Mouse (Mus musculus) CH12.LX (cell line): ENCODE results near the gene Pou2f1. TPM values are rescaled to one million over a fixed set of nuclear protein-coding genes. Genes with fewer than 3 reads are reported as not detected.

ENCODE experiments used
- DNase-seq: peaks from one replicate; pipeline ENCODE4 v3.0.0-alpha.2; 2013; ENCODE audit errors: extremely low read depth
- H3K27ac ChIP-seq: 2 replicates; pipeline ENCODE4 v1.5.1; 2012; ENCODE audit warnings: low read depth, mild to moderate bottlenecking, control low read depth, moderate library complexity; ENCODE audit not compliant: insufficient read depth
- H3K27me3 ChIP-seq: replicated peaks from 2 replicates; pipeline ENCODE3; 2012; ENCODE audit warnings: inconsistent platforms
- H3K36me3 ChIP-seq, 2 experiments: replicated peaks in 1 of 2; 2 replicates each; pipeline versions ENCODE3 to v1.6.1; 2012; ENCODE audit warnings: inconsistent platforms in 1 of 2, low read length in 1 of 2, mild to moderate bottlenecking in 1 of 2, mixed read lengths in 1 of 2, moderate library complexity in 1 of 2; ENCODE audit not compliant: control insufficient read depth in 1 of 2, insufficient read depth in 1 of 2
- H3K4me1 ChIP-seq, 2 experiments: 2 replicates each; pipeline ENCODE4 v1.6.1; 2012; ENCODE audit warnings: inconsistent platforms in 1 of 2, moderate library complexity in 1 of 2; ENCODE audit not compliant: insufficient read depth in 2 of 2, control insufficient read depth in 1 of 2
- H3K4me2 ChIP-seq: 2 replicates; pipeline ENCODE4 v1.6.1; 2012; ENCODE audit warnings: low read depth, mild to moderate bottlenecking, control low read depth; ENCODE audit not compliant: poor library complexity, insufficient read depth, severe bottlenecking
- H3K4me3 ChIP-seq, 3 experiments: fragments of 150-350 bp in 1 of 3; sonication (generic) in 1 of 3; replicated peaks in 1 of 3; 2 replicates each; pipeline versions ENCODE3 to v1.5.1; 2011 to 2012; ENCODE audit warnings: low read depth in 2 of 3, low read length in 2 of 3, mild to moderate bottlenecking in 2 of 3, moderate library complexity in 2 of 3, control low read depth in 1 of 3, improper control_type of control experiment in 1 of 3, inconsistent platforms in 1 of 3, mixed read lengths in 1 of 3; ENCODE audit not compliant: poor library complexity in 1 of 3
- H3K79me2 ChIP-seq: replicated peaks from 2 replicates; pipeline ENCODE4 v1.6.1; 2012; ENCODE audit warnings: mild to moderate bottlenecking, moderate library complexity; ENCODE audit not compliant: control insufficient read depth, poor library complexity, insufficient read depth, severe bottlenecking; ENCODE audit errors: extremely low read depth
- H3K9ac ChIP-seq: 2 replicates; pipeline ENCODE4 v1.6.1; 2012; ENCODE audit warnings: low read depth, mild to moderate bottlenecking, control low read depth, moderate library complexity; ENCODE audit not compliant: insufficient read depth
- H3K9me3 ChIP-seq: replicated peaks from 2 replicates; pipeline ENCODE3; 2012; ENCODE audit warnings: low read length, inconsistent platforms, mixed read lengths
- BHLHE40 ChIP-seq: IDR thresholded peaks from 2 replicates; pipeline ENCODE4 v1.6.1; 2011; ENCODE audit warnings: mild to moderate bottlenecking, low read depth, low read length, improper control_type of control experiment
- CHD1 ChIP-seq: IDR thresholded peaks from 2 replicates; pipeline ENCODE4 v1.6.1; 2012; ENCODE audit warnings: low read depth, low read length, improper control_type of control experiment, inconsistent platforms
- CHD2 ChIP-seq: IDR thresholded peaks from 2 replicates; pipeline ENCODE4 v1.6.1; 2011; ENCODE audit warnings: low read length, improper control_type of control experiment
- CTCF ChIP-seq, 2 experiments: IDR thresholded peaks in 1 of 2; conservative IDR thresholded peaks in 1 of 2; 2 replicates each; pipeline ENCODE4 v1.5.1; 2011 to 2012; ENCODE audit warnings: low read depth in 2 of 2, low read length in 2 of 2, improper control_type of control experiment in 1 of 2, inconsistent platforms in 1 of 2, mild to moderate bottlenecking in 1 of 2, moderate library complexity in 1 of 2
- E2F4 ChIP-seq: IDR thresholded peaks from 2 replicates; pipeline ENCODE4 v1.6.1; 2011; ENCODE audit warnings: low read depth, low read length, improper control_type of control experiment; ENCODE audit not compliant: insufficient replicate concordance
- ELF1 ChIP-seq: IDR thresholded peaks from 2 replicates; pipeline ENCODE4 v1.6.1; 2014; ENCODE audit warnings: low read depth, mild to moderate bottlenecking, inconsistent platforms, low read length, improper control_type of control experiment
- EP300 ChIP-seq: IDR thresholded peaks from 2 replicates; pipeline ENCODE4 v1.6.1; 2011; ENCODE audit warnings: low read length, improper control_type of control experiment
- ETS1 ChIP-seq: conservative IDR thresholded peaks from 2 replicates; pipeline ENCODE4 v1.6.1; 2012; ENCODE audit warnings: low read depth, mild to moderate bottlenecking, inconsistent platforms, low read length, improper control_type of control experiment, moderate library complexity
- HCFC1 ChIP-seq: IDR thresholded peaks from 2 replicates; pipeline ENCODE4 v1.6.1; 2012; ENCODE audit warnings: low read depth, mild to moderate bottlenecking, inconsistent platforms, low read length, improper control_type of control experiment
- IRF4 ChIP-seq: IDR thresholded peaks from 2 replicates; pipeline ENCODE4 v1.6.1; 2014; ENCODE audit warnings: low read depth, mild to moderate bottlenecking, inconsistent platforms, low read length, improper control_type of control experiment
- JUN ChIP-seq: IDR thresholded peaks from 2 replicates; pipeline ENCODE4 v1.6.1; 2011; ENCODE audit warnings: low read depth, mild to moderate bottlenecking, low read length, improper control_type of control experiment, moderate library complexity; ENCODE audit not compliant: insufficient read depth
- JUND ChIP-seq: conservative IDR thresholded peaks from 2 replicates; pipeline ENCODE4 v1.6.1; 2011; ENCODE audit warnings: low read depth, low read length, improper control_type of control experiment
- MAFK ChIP-seq: IDR thresholded peaks from 2 replicates; pipeline ENCODE4 v1.6.1; 2011; ENCODE audit warnings: low read length, improper control_type of control experiment; ENCODE audit not compliant: insufficient replicate concordance
- MAX ChIP-seq: IDR thresholded peaks from 2 replicates; pipeline ENCODE4 v1.6.1; 2011; ENCODE audit warnings: low read length, improper control_type of control experiment
- MAZ ChIP-seq: IDR thresholded peaks from 2 replicates; pipeline ENCODE4 v1.6.1; 2012; ENCODE audit warnings: low read depth, mild to moderate bottlenecking, inconsistent platforms, low read length, improper control_type of control experiment, moderate library complexity
- MEF2A ChIP-seq: IDR thresholded peaks from 2 replicates; pipeline ENCODE4 v1.6.1; 2014; ENCODE audit warnings: low read depth, mild to moderate bottlenecking, inconsistent platforms, low read length, improper control_type of control experiment, borderline replicate concordance
- MXI1 ChIP-seq: IDR thresholded peaks from 2 replicates; pipeline ENCODE4 v1.6.1; 2011; ENCODE audit warnings: mild to moderate bottlenecking, low read depth, low read length, improper control_type of control experiment
- MYC ChIP-seq: IDR thresholded peaks from 2 replicates; pipeline ENCODE4 v1.6.1; 2011; ENCODE audit warnings: low read depth, mild to moderate bottlenecking, improper control_type of control experiment, low read length
- POLR2A ChIP-seq: IDR thresholded peaks from 2 replicates; pipeline ENCODE4 v1.6.1; 2011; ENCODE audit warnings: low read depth, mild to moderate bottlenecking, improper control_type of control experiment, low read length
- POLR2AphosphoS2 ChIP-seq: IDR thresholded peaks from 2 replicates; pipeline ENCODE4 v1.6.1; 2011; ENCODE audit warnings: low read depth, low read length, improper control_type of control experiment
- RCOR1 ChIP-seq: conservative IDR thresholded peaks from 2 replicates; pipeline ENCODE4 v1.6.1; 2012; ENCODE audit warnings: low read depth, mild to moderate bottlenecking, inconsistent platforms, low read length, improper control_type of control experiment
- SIN3A ChIP-seq: IDR thresholded peaks from 2 replicates; pipeline ENCODE4 v1.6.1; 2012; ENCODE audit warnings: low read length, improper control_type of control experiment, inconsistent platforms
- SMC3 ChIP-seq: IDR thresholded peaks from 2 replicates; pipeline ENCODE4 v1.6.1; 2011; ENCODE audit warnings: low read depth, low read length, improper control_type of control experiment
- TBP ChIP-seq: conservative IDR thresholded peaks from 2 replicates; pipeline ENCODE4 v1.6.1; 2011; ENCODE audit warnings: low read depth, low read length, improper control_type of control experiment
- TCF12 ChIP-seq: IDR thresholded peaks from 2 replicates; pipeline ENCODE4 v1.6.1; 2014; ENCODE audit warnings: low read depth, mild to moderate bottlenecking, inconsistent platforms, low read length, improper control_type of control experiment
- USF2 ChIP-seq: conservative IDR thresholded peaks from 2 replicates; pipeline ENCODE4 v1.6.1; 2011; ENCODE audit warnings: low read depth, low read length, improper control_type of control experiment
- ZC3H11A ChIP-seq: IDR thresholded peaks from 2 replicates; pipeline ENCODE4 v1.6.1; 2012; ENCODE audit warnings: low read depth, mild to moderate bottlenecking, inconsistent platforms, low read length, improper control_type of control experiment
- ZKSCAN1 ChIP-seq: IDR thresholded peaks from 2 replicates; pipeline ENCODE4 v1.6.1; 2012; ENCODE audit warnings: low read depth, inconsistent platforms, low read length, improper control_type of control experiment, borderline replicate concordance
- ZMIZ1 ChIP-seq: IDR thresholded peaks from 2 replicates; pipeline ENCODE4 v1.6.1; 2012; ENCODE audit warnings: low read depth, mild to moderate bottlenecking, inconsistent platforms, low read length, improper control_type of control experiment
- ZNF384 ChIP-seq: IDR thresholded peaks from 2 replicates; pipeline ENCODE4 v1.6.1; 2012; ENCODE audit warnings: low read depth, low read length, improper control_type of control experiment, inconsistent platforms
- dilution Hi-C: fragments of 300-500 bp; cut with MboI; formaldehyde crosslinking; loops from 2 replicates; pipeline ENCODE4 v1.14.3; 2020; ENCODE audit warnings: low sequenced_read_pairs; ENCODE audit not compliant: extremely low pct_unique_long_range_greater_than_20kb, extremely low pct_ligation_motif_present
- in situ Hi-C: fragments of 300-500 bp; cut with MboI; formaldehyde crosslinking; loops from 3 replicates; pipeline ENCODE4 v1.14.3; 2019; ENCODE audit warnings: low sequenced_read_pairs, low pct_ligation_motif_present, low pct_unique_long_range_greater_than_20kb, mixed read lengths
- polyA plus RNA-seq: library from polyadenylated mRNA; unstranded; fragments of >175 nt; gene quantifications from 2 replicates; pipeline ENCODE4 v1.2.1, GENCODE M21; 2012; ENCODE audit warnings: low read depth; ENCODE audit not compliant: insufficient read length
- total RNA-seq, 2 experiments: library from RNA; depleted of rRNA; stranded (reverse); fragments of 300-350 nt in 1 of 2; fragments of >200 nt in 1 of 2; gene quantifications; 2 replicates each; pipeline ENCODE4 v1.2.3; 2012 to 2014

The Pou2f1 gene
- total and polyA plus RNA-seq, 3 experiments, result 6.4 to 18.3 (median 7.4) TPM

DNA sequence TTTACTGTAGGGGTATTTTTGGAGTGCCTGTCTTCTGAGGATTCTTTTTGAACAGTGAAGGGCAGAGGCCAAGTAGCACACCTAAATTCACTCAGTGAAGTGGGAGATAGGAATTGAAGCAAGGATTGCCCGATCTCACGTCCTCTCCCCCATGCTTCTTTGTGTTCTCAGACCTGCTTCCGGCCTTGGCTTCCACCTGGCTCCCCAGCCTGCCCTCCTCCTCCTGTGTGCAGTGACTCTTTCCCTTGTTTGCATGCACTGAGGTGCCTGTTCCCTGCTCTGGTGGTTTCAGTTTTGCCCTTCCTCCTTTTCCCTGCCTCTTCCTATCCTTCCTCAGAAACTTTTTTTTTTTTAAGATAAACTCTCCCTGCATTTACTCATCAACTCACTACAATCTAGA, 4.5 kb upstream of the Pou2f1 start:
- Histone ChIP-seq H3K9ac (no peak overlapping the region), H3K79me2 (no peaks in the 10 kb centered on the region), H3K4me2 (peak overlapping the region; percentile 50), H3K27me3 (no peaks in the 10 kb centered on the region), H3K36me3 (no peaks in the 10 kb centered on the region), H3K27ac (no peak overlapping the region)
- dilution Hi-C loops, result no loop called here
- TF ChIP-seq TCF12 (no peak), MYC (no peak), RCOR1 (no peak), CTCF (conservative IDR thresholded peaks at IDR 0.05 in 1 of 2, IDR thresholded peaks at IDR 0.05 in 1 of 2; ENCODE audit: low read depth in 2 of 2, low read length in 2 of 2) (no peak), TBP (no peak), ZC3H11A (no peak)
- TF ChIP-seq, all 38 proteins: peak for 0
- Histone ChIP-seq H3K4me3 (no peak overlapping the region), H3K9me3 (no peaks in the 10 kb centered on the region), H3K4me1 (peaks cover 3 to 7% of the 10 kb centered on the region in 2 experiments; a peak in 2 of 4 replicates)
- in situ Hi-C loops, result loop anchor here (10.0 kb wide), 1 partner anchor 148 kb away; no protein-coding TSS in a partner anchor
- DNase-seq, result no peak

DNA sequence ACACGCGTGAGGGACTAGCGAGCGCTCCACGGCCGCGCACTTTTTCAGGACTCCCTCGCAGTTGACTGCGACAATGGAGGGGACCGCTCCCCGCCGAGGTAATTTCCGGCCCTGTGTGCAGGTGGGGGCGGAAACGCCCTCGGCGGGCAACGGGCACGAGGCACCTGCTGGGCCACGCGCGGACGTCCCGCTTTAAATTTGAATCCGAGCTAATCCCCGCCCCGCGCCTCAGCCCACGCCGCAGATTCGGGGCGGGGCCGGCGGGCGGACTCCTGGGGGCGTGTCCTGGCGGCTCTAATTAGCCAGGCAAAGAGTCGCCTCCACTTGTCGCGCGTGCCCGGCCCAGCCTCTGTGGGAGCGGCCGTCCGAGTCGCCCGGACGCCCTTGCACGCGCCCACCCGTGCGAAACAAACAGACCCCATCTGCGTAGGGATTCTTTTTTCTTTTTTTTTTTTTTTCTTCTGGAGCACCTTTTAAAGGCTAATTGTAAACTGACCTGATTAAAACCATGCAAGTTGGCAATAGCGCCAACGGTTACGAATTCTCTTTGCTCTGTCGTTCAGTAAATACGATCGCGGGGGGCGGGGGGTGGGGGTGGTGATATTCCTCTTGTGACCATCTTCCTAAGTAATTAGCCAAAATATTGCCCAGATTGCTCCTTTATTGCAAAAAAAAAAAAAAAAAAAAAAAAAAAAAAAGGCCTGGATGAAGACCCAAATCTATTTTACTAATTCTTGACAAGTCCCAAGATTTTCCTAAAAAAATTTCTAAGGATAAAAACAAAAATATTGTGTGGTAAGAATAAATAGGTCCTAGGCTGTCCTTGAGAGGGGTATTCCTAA, 924 bp upstream of the Pou2f1 start:
- H3K27ac ChIP-seq, result peak overlapping the region; percentile 69
- H3K4me2 ChIP-seq, result peak overlapping the region; percentile 14; the same call in 1 of the 2 replicates
- H3K9ac ChIP-seq, result peak overlapping the region; percentile 35
- peaks cover 3 to 30% of the 10 kb centered on the region in 2 experiments; a peak in 2 of 4 replicates for H3K4me1 ChIP-seq
- dilution Hi-C loops, result no loop called here
- H3K27me3 ChIP-seq, result peaks cover under 1% of the 10 kb centered on the region
- peak overlapping the region; percentile 52 to 65 (median 60) for H3K4me3 ChIP-seq
- peaks cover 2% of the 10 kb centered on the region; the same call in 1 of the 2 replicates for H3K79me2 ChIP-seq
- H3K36me3 ChIP-seq, result no peaks in the 10 kb centered on the region
- in situ Hi-C loops, result loop anchor here (10.0 kb wide), 1 partner anchor 151 kb away; no protein-coding TSS in a partner anchor
- no peaks in the 10 kb centered on the region for H3K9me3 ChIP-seq
- peak; percentile 90 for DNase-seq
- TF ChIP-seq BHLHE40 (peak; percentile 97), POLR2A (peak; percentile 79), ZKSCAN1 (no peak), IRF4 (no peak; the same call in 1 of the 2 replicates), RCOR1 (no peak; the same call in 1 of the 2 replicates), SMC3 (no peak), MXI1 (peak; percentile 91), HCFC1 (peak; percentile 68), SIN3A (no peak; the same call in 1 of the 2 replicates), MAX (peak; percentile 94), JUN (no peak), USF2 (no peak; the same call in 1 of the 2 replicates), CTCF (conservative IDR thresholded peaks at IDR 0.05 in 1 of 2, IDR thresholded peaks at IDR 0.05 in 1 of 2; ENCODE audit: low read depth in 2 of 2, low read length in 2 of 2) (no peak), EP300 (no peak), MAFK (no peak), MEF2A (no peak), ZMIZ1 (no peak), ELF1 (no peak; the same call in 1 of the 2 replicates), JUND (no peak), E2F4 (no peak), POLR2AphosphoS2 (peak; percentile 50; the same call in 1 of the 2 replicates), CHD1 (no peak), MAZ (peak; percentile 6; the same call in 1 of the 2 replicates), ZNF384 (peak; percentile 84), ETS1 (peak; percentile 58; the same call in 1 of the 2 replicates), ZC3H11A (no peak), CHD2 (no peak)
